Mouse (Mus musculus): ENCODE measurements around the gene Lypd8. TPM values are rescaled to one million over a fixed set of nuclear protein-coding genes. Genes with fewer than 3 reads are reported as not detected.
"Not testable (repeated sequence)": the region's sequence is repeated elsewhere in the genome, so short reads cannot be mapped to it uniquely, and the experiment has no call there.

Gene Lypd8
- polyA plus RNA-seq, 2 experiments = 0.06 TPM; not detected in 1

- Histone ChIP-seq H3K4me2 (replicated peaks; ENCODE audit: low read depth, low read length, severe bottlenecking) (no peak overlapping the region), H3K9me3 (ENCODE audit: control insufficient read depth, low read length) (no peaks in the 10 kb centered on the region), H3K4me3 (replicated peaks; ENCODE audit: low read length) (no peak overlapping the region), H3K27me3 (ENCODE audit: control insufficient read depth, insufficient read depth, low read length) (no peaks in the 10 kb centered on the region), H3K4me1 (ENCODE audit: control insufficient read depth, insufficient read depth, low read length) (no peaks in the 10 kb centered on the region), H3K9ac (ENCODE audit: low read depth, low read length, severe bottlenecking) (no peak overlapping the region), H3K27ac (replicated peaks; ENCODE audit: low read depth, low read length) (no peak overlapping the region), H3K36me3 (ENCODE audit: control insufficient read depth, insufficient read depth, low read length) (no peaks in the 10 kb centered on the region)
- DNase-seq (ENCODE audit: low spot score) (no peak), ATAC-seq (ENCODE audit: low FRiP score, low read depth) (no peak)
- TF ChIP-seq POLR2A (IDR thresholded peaks at IDR 0.05; ENCODE audit: borderline replicate concordance, extremely low read depth, insufficient read depth, insufficient read length) = no peak
- WGBS = 80% methylated on average over 3 of the region's 3 CpGs
Observed at GRCm38 (mm10) chr11:58353709-58354108, 25.1 kb upstream of the Lypd8 start.

GRCm38 (mm10) chr11:58354476-58354875 is 24.4 kb upstream of the Lypd8 start:
- Histone ChIP-seq H3K9ac (ENCODE audit: low read depth, low read length, severe bottlenecking) (no peak overlapping the region), H3K4me1 (ENCODE audit: control insufficient read depth, insufficient read depth, low read length) (no peaks in the 10 kb centered on the region), H3K27ac (replicated peaks; ENCODE audit: low read depth, low read length) (no peak overlapping the region), H3K4me3 (replicated peaks; ENCODE audit: low read length) (no peak overlapping the region), H3K9me3 (ENCODE audit: control insufficient read depth, low read length) (no peaks in the 10 kb centered on the region), H3K27me3 (ENCODE audit: control insufficient read depth, insufficient read depth, low read length) (no peaks in the 10 kb centered on the region), H3K4me2 (replicated peaks; ENCODE audit: low read depth, low read length, severe bottlenecking) (no peak overlapping the region), H3K36me3 (ENCODE audit: control insufficient read depth, insufficient read depth, low read length) (no peaks in the 10 kb centered on the region)
- no peak for TF ChIP-seq POLR2A (IDR thresholded peaks at IDR 0.05; ENCODE audit: borderline replicate concordance, extremely low read depth, insufficient read depth, insufficient read length)
- ATAC-seq (ENCODE audit: low FRiP score, low read depth) = no peak
- 61% methylated on average over 10 of the region's 10 CpGs for WGBS
- DNase-seq (ENCODE audit: low spot score) = no peak

- Histone ChIP-seq H3K9ac (ENCODE audit: low read depth, low read length, severe bottlenecking) (no peak overlapping the region), H3K36me3 (ENCODE audit: control insufficient read depth, insufficient read depth, low read length) (no peaks in the 10 kb centered on the region), H3K27ac (replicated peaks; ENCODE audit: low read depth, low read length) (no peak overlapping the region), H3K4me3 (replicated peaks; ENCODE audit: low read length) (no peak overlapping the region), H3K4me2 (replicated peaks; ENCODE audit: low read depth, low read length, severe bottlenecking) (no peak overlapping the region), H3K9me3 (ENCODE audit: control insufficient read depth, low read length) (no peaks in the 10 kb centered on the region), H3K4me1 (ENCODE audit: control insufficient read depth, insufficient read depth, low read length) (no peaks in the 10 kb centered on the region), H3K27me3 (ENCODE audit: control insufficient read depth, insufficient read depth, low read length) (no peaks in the 10 kb centered on the region)
- 77% methylated on average over 3 of the region's 3 CpGs for WGBS
- TF ChIP-seq POLR2A (IDR thresholded peaks at IDR 0.05; ENCODE audit: borderline replicate concordance, extremely low read depth, insufficient read depth, insufficient read length) = no peak
- ATAC-seq (ENCODE audit: low FRiP score, low read depth) (no peak), DNase-seq (ENCODE audit: low spot score) (no peak)
Observed at GRCm38 (mm10) chr11:58354927-58355326, 23.9 kb upstream of the Lypd8 start.

- no peak overlapping the region for H3K4me3 ChIP-seq (replicated peaks; ENCODE audit: low read length)
- TF ChIP-seq POLR2A (IDR thresholded peaks at IDR 0.05; ENCODE audit: borderline replicate concordance, extremely low read depth, insufficient read depth, insufficient read length) = no peak
Observed at GRCm38 (mm10) chr11:58357042-58357441, 21.8 kb upstream of the Lypd8 start.

GRCm38 (mm10) chr11:58357844-58358534 is 20.9 kb upstream of the Lypd8 start:
- no peak for TF ChIP-seq POLR2A (IDR thresholded peaks at IDR 0.05; ENCODE audit: borderline replicate concordance, extremely low read depth, insufficient read depth, insufficient read length)
- Histone ChIP-seq H3K9me3 (ENCODE audit: control insufficient read depth, low read length) (no peaks in the 10 kb centered on the region), H3K4me3 (replicated peaks; ENCODE audit: low read length) (no peak overlapping the region), H3K36me3 (ENCODE audit: control insufficient read depth, insufficient read depth, low read length) (no peaks in the 10 kb centered on the region), H3K4me1 (ENCODE audit: control insufficient read depth, insufficient read depth, low read length) (no peaks in the 10 kb centered on the region), H3K9ac (ENCODE audit: low read depth, low read length, severe bottlenecking) (no peak overlapping the region), H3K27ac (replicated peaks; ENCODE audit: low read depth, low read length) (no peak overlapping the region), H3K27me3 (ENCODE audit: control insufficient read depth, insufficient read depth, low read length) (no peaks in the 10 kb centered on the region), H3K4me2 (replicated peaks; ENCODE audit: low read depth, low read length, severe bottlenecking) (no peak overlapping the region)
- ATAC-seq (ENCODE audit: low FRiP score, low read depth) (no peak), DNase-seq (ENCODE audit: low spot score) (no peak)
- WGBS = 84% methylated on average over 6 of the region's 6 CpGs

More at GRCm38 (mm10) chr11:58357042-58357441, 21.8 kb upstream of the Lypd8 start:
- Histone ChIP-seq H3K4me1 (ENCODE audit: control insufficient read depth, insufficient read depth, low read length) (no peaks in the 10 kb centered on the region), H3K27me3 (ENCODE audit: control insufficient read depth, insufficient read depth, low read length) (no peaks in the 10 kb centered on the region), H3K4me2 (replicated peaks; ENCODE audit: low read depth, low read length, severe bottlenecking) (no peak overlapping the region), H3K9me3 (ENCODE audit: control insufficient read depth, low read length) (no peaks in the 10 kb centered on the region), H3K36me3 (ENCODE audit: control insufficient read depth, insufficient read depth, low read length) (no peaks in the 10 kb centered on the region), H3K9ac (ENCODE audit: low read depth, low read length, severe bottlenecking) (no peak overlapping the region), H3K27ac (replicated peaks; ENCODE audit: low read depth, low read length) (no peak overlapping the region)
- ATAC-seq (ENCODE audit: low FRiP score, low read depth) = no peak
- DNase-seq (ENCODE audit: low spot score) = no peak
- 88% methylated on average over 3 of the region's 3 CpGs for WGBS

GRCm38 (mm10) chr11:58362562-58362961 is 16.3 kb upstream of the Lypd8 start:
- not testable (repeated sequence) for H3K4me2 ChIP-seq (replicated peaks; ENCODE audit: low read depth, low read length, severe bottlenecking); H3K27ac ChIP-seq (replicated peaks; ENCODE audit: low read depth, low read length); H3K9me3 ChIP-seq (ENCODE audit: control insufficient read depth, low read length); H3K4me3 ChIP-seq (replicated peaks; ENCODE audit: low read length); DNase-seq (ENCODE audit: low spot score); H3K4me1 ChIP-seq (ENCODE audit: control insufficient read depth, insufficient read depth, low read length); H3K27me3 ChIP-seq (ENCODE audit: control insufficient read depth, insufficient read depth, low read length); H3K36me3 ChIP-seq (ENCODE audit: control insufficient read depth, insufficient read depth, low read length); ATAC-seq (ENCODE audit: low FRiP score, low read depth); H3K9ac ChIP-seq (ENCODE audit: low read depth, low read length, severe bottlenecking)
- no CpG with 5 or more reads among the region's 6 CpGs for WGBS
